Mouse (Mus musculus) liver, adult 2 months (tissue): ENCODE measurements around the gene Tut1.

Source experiments
- CTCF ChIP-seq: fragments of 200-500 bp; IDR thresholded peaks from 2 replicates; pipeline ENCODE4 v1.5.1; 2011; ENCODE audit warnings: low read depth, low read length, control low read depth
- POLR2A ChIP-seq: fragments of 200-500 bp; IDR thresholded peaks from 2 replicates; pipeline ENCODE4 v1.6.1; 2011; ENCODE audit warnings: low read length, control low read depth; ENCODE audit not compliant: insufficient read depth; ENCODE audit errors: extremely low read depth

GRCm38 (mm10) chr19:8991871-8992735 lies 38.5 kb downstream of the Tut1 start:
- no peak for TF ChIP-seq POLR2A
- no peak for TF ChIP-seq CTCF
